Mouse (Mus musculus) spleen, adult 2 months (tissue): ENCODE results near the gene Calm3. TPM values are rescaled to one million over a fixed set of nuclear protein-coding genes. Genes with fewer than 3 reads are reported as not detected.
A peak's percentile ranks its signal among the peaks of the same experiment; 100 is the strongest.

Experiments
- DNase-seq, 2 experiments: peaks; one replicate each; pipeline versions ENCODE4 v3.0.0 to v3.0.0-alpha.2; 2012 to 2021; ENCODE audit warnings: low spot score in 2 of 2, low read depth in 1 of 2
- H3K27ac ChIP-seq: fragments of 200-500 bp; 2 replicates; pipeline ENCODE4 v1.5.1; 2012; ENCODE audit warnings: low read length, inconsistent platforms; ENCODE audit not compliant: insufficient read depth
- H3K27me3 ChIP-seq: fragments of 200-500 bp; 2 replicates; pipeline ENCODE4 v1.6.1; 2012; ENCODE audit warnings: mild to moderate bottlenecking, moderate library complexity, low read length, inconsistent platforms; ENCODE audit not compliant: control insufficient read depth, insufficient read depth
- H3K36me3 ChIP-seq: fragments of 200-500 bp; 2 replicates; pipeline ENCODE4 v1.6.1; 2012; ENCODE audit warnings: mild to moderate bottlenecking, low read length, inconsistent platforms; ENCODE audit not compliant: control insufficient read depth, insufficient read depth
- H3K4me1 ChIP-seq: fragments of 200-500 bp; 2 replicates; pipeline ENCODE4 v1.6.1; 2011; ENCODE audit warnings: inconsistent platforms; ENCODE audit not compliant: control insufficient read depth, insufficient read depth, insufficient read length
- H3K4me3 ChIP-seq: fragments of 200-500 bp; 2 replicates; pipeline ENCODE4 v1.5.1; 2011; ENCODE audit warnings: mild to moderate bottlenecking, inconsistent platforms; ENCODE audit not compliant: insufficient read depth, insufficient read length; ENCODE audit errors: extremely low read depth
- CTCF ChIP-seq: fragments of 200-500 bp; IDR thresholded peaks from 2 replicates; pipeline ENCODE4 v1.5.1; 2011; ENCODE audit warnings: mild to moderate bottlenecking, inconsistent platforms; ENCODE audit not compliant: insufficient read depth, insufficient read length, insufficient replicate concordance; ENCODE audit errors: extremely low read depth
- POLR2A ChIP-seq: fragments of 200-500 bp; IDR thresholded peaks from 2 replicates; pipeline ENCODE4 v1.6.1; 2011; ENCODE audit warnings: low read depth, low read length, inconsistent platforms
- WGBS: fragments of 180-500 bp; shearing (Covaris S2); methylation state at CpG from one replicate; pipeline ENCODE4 v1.1.7; 2018; 5-methylcytosine and 5-hydroxymethylcytosine counted together
- polyA plus RNA-seq: library from polyadenylated mRNA; depleted of rRNA; stranded (reverse); fragments of >200 nt; gene quantifications from 2 replicates; pipeline ENCODE4 v1.2.3, GENCODE M21; 2012

The Calm3 gene
- polyA plus RNA-seq, 1 experiment = 166 TPM

DNA sequence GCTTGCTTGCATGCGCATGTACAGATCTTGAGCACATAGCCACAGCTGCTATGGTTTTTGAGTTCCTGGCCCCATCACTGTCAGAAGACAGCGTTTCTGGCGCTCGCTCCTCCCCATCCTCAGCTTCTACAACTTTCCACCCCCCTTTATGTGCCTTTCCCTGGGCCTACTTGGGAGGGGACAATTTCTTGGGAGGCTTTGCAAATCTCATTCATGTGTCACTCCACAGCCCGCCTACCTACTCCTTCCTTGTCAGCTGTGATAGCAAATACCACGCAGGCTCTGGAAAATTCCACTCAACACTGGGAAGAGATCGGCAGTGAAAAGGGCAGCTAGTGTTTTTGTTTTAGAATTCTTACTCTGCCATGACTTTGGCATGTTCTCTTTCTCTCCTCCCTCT, 16.4 kb upstream of the Calm3 start:
- peaks cover 4% of the 10 kb centered on the region for H3K4me1 ChIP-seq
- H3K27ac ChIP-seq = no peak overlapping the region
- H3K36me3 ChIP-seq = no peaks in the 10 kb centered on the region
- 0 out of 2 replicates have a peak, but pooled peaks cover 2% of the 10 kb centered on the region for H3K27me3 ChIP-seq
- DNase-seq = no peak
- WGBS = 76% methylated on average over 7 of the region's 7 CpGs
- no peak overlapping the region for H3K4me3 ChIP-seq
- TF ChIP-seq CTCF (no peak), POLR2A (no peak)

DNA sequence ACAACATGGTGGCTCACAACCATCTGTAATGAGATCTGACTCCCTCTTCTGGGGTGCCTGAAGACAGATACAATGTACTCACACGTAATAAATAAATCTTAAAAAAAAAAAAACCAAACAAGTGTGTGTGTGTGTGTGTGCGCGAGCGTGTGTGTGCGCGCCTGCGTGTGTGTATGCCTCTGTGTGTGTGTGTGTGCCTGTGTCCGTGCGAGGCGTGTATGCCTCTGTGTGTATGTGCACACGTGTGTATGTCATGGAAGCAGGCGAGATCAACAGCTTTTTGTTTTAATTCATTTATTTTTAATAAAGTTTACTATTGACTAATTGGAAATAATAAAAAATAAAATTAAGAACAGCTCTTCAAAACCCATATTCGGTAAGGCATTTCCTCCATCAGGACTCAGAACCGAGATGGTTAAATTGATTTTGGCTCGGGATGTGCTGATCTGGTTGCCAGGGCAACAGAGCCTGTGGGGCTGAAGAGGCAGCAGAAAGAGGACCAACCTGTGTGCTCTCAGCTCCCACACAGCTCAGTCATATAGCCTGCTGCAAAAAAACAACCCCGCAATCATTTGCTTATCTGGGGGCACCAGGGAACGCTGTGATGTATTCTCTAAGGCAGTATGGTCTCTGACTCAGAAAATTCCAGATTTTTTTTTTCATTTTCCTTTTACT, 14.3 kb upstream of the Calm3 start:
- H3K4me3 ChIP-seq = no peak overlapping the region
- H3K36me3 ChIP-seq = no peaks in the 10 kb centered on the region
- 78% methylated on average over 17 of the region's 17 CpGs for WGBS

DNA sequence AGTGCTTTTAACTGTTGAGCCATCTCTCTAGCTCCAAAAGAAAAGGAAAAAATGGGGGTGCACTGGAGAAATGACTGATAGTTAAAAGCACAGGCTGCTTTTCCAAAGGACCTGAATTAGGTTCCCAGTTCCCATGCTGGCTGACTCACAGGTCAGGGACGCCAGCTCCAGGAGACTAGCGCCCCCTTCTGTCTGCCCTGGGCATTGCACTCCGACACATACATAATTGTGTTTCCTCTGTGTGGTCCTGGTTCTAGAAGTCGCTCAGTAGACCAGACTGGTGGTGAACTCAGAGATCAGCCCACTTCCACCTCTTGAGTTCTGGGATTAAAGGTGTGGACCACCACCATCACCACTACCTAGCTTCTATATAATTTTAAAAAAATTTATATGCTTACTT, 13.4 kb upstream of the Calm3 start:
- WGBS = 44% methylated on average over 4 of the region's 4 CpGs
- Histone ChIP-seq H3K27me3 (no peaks in the 10 kb centered on the region), H3K27ac (no peak overlapping the region), H3K4me1 (no peaks in the 10 kb centered on the region), H3K36me3 (no peaks in the 10 kb centered on the region), H3K4me3 (no peak overlapping the region)
- no peak for DNase-seq
- no peak for TF ChIP-seq POLR2A
- TF ChIP-seq CTCF = no peak

More for the DNA sequence above, 14.3 kb upstream of the Calm3 start:
- DNase-seq = no peak
- H3K27ac ChIP-seq = no peak overlapping the region
- TF ChIP-seq CTCF (no peak), POLR2A (no peak)
- H3K27me3 ChIP-seq = no peaks in the 10 kb centered on the region
- no peaks in the 10 kb centered on the region for H3K4me1 ChIP-seq

DNA sequence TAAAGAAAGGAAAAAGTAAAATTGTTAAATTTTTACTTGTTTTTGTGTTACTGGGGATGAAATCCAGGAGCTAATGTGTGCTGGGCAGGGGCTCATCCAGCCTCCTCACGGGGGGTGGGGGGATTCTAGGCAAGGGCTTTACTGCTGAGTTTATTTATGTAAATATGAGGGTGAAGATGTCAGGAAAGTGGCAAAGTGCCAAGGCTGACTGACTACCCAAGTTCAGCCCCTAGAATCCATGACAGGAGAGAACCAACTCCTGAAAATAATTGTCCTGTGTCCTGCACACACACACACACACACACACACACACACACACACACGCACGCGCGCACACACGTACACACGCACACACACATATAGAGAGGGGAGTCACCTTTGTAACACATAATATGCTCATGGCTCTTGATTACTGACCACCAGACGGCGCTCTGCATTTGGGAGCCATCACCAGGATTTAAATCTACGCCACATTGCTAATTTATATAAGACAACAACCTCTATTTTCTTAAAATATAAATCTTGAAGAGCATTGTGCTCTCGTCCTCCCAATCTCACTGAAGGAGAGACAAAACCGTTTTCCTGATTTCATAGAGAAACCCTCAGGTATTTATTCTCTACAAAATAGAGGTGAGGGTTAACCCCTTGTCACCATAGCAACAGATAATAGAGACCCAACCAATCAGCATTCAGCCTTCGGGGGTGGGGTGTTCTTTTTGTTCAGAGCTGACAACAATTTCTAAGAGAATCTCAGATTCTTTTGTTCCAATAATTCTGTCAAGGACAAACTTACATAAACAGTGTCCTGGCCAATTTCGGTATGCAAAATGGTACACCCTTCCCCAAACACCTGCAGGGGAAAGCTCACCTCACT, 9.0 kb upstream of the Calm3 start:
- Histone ChIP-seq H3K27ac (no peak overlapping the region), H3K27me3 (no peaks in the 10 kb centered on the region), H3K4me1 (no peaks in the 10 kb centered on the region), H3K4me3 (no peak overlapping the region), H3K36me3 (no peaks in the 10 kb centered on the region)
- DNase-seq = peak in 1 of 2 experiments; percentile 53
- WGBS = 41% methylated on average over 14 of the region's 14 CpGs
- peak; percentile 26; the same call in 1 of the 2 replicates for TF ChIP-seq CTCF
- no peak for TF ChIP-seq POLR2A

DNA sequence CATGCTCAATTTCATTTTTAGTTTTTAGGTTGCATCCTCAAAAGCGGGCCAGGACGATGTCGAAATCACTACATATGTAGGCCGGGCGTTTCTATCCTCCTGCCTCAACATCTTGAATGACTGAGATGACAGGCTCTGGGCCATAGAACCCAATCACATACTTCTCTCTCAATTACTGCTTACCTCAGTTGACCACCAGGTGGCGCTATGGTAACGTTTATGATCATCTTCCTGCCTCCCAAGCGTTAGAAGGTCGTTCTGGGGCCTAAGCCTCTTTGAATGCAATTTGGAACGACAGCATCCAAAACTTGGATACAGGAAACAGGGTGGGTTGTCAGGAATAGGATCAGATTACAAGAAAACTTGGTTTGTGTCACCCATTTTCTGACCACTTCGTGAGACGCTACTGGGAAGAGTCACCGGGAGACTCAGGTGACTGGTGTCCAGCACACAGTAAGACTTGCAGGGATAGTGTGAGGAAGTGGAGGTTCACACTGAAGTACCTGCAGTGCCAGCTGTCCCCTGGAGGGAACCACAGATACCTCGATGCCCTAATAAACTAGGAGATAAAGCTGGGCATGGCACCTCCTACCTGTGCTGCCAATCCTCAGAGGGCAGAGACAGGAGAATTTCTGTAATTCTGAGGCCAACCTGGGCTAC, 8.2 kb upstream of the Calm3 start:
- WGBS = 23% methylated on average over 14 of the region's 14 CpGs
- Histone ChIP-seq H3K27ac (no peak overlapping the region), H3K36me3 (no peaks in the 10 kb centered on the region), H3K27me3 (no peaks in the 10 kb centered on the region), H3K4me1 (no peaks in the 10 kb centered on the region), H3K4me3 (no peak overlapping the region)
- TF ChIP-seq CTCF (peak; percentile 65; the same call in 1 of the 2 replicates), POLR2A (no peak)
- peak; percentile 66 to 72 for DNase-seq

DNA sequence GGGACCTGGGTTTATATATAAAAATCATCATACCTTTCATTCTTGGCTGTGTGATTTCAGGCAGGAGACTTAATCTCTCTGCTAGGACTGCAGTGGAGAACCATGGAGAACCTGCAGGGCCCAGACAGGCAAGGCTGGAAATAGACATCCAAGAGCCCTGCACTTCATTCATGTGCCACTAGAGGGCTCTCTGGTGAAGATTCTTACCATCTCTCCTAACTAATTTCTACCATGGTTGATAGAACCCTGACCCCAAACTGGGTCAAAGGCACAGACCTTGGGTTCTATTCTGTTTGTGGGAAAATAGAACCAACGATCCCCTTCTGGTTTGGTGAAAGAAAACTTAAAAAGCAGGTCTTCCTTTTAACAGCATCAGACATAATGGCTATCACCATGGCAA, 6.9 kb upstream of the Calm3 start:
- 11% methylated on average over 1 of the region's 1 CpGs for WGBS
- no peak overlapping the region for H3K27ac ChIP-seq
- no peaks in the 10 kb centered on the region for H3K4me1 ChIP-seq
- no peaks in the 10 kb centered on the region for H3K27me3 ChIP-seq
- no peak overlapping the region for H3K4me3 ChIP-seq
- H3K36me3 ChIP-seq = no peaks in the 10 kb centered on the region
- TF ChIP-seq POLR2A (no peak), CTCF (peak; percentile 43; the same call in 1 of the 2 replicates)
- peak in 1 of 2 experiments; percentile 63 for DNase-seq

DNA sequence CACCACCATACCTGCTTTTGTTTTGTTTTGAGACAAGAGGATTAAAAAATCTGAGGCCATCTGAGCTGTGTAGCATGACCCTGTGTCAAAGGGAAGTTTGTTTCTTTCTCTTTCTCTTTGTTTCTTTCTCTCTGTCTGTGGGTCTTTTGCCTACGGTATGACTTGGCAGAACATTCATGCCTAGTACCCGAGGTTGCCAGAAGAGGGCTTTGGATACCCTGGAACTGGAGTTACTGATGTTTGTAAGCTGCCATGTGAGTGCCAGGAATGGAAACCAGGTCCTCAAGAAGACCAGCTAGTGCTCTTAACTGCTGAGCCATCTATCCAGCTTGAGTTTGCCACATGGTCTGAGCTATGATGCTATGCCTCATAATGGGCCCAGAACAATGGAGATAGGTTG, 4.4 kb upstream of the Calm3 start:
- Histone ChIP-seq H3K27me3 (no peaks in the 10 kb centered on the region), H3K4me3 (no peak overlapping the region), H3K27ac (no peak overlapping the region), H3K36me3 (no peaks in the 10 kb centered on the region), H3K4me1 (no peaks in the 10 kb centered on the region)
- no peak for TF ChIP-seq CTCF
- no peak for TF ChIP-seq POLR2A
- DNase-seq = no peak
- WGBS = 9% methylated on average over 2 of the region's 2 CpGs
